Mouse (Mus musculus): ENCODE measurements around the gene Gm28635. TPM values are rescaled to one million over a fixed set of nuclear protein-coding genes. Genes with fewer than 3 reads are reported as not detected.

Gm28635 gene
- polyA plus RNA-seq, 1 experiment from 2014 or later: not detected

DNA sequence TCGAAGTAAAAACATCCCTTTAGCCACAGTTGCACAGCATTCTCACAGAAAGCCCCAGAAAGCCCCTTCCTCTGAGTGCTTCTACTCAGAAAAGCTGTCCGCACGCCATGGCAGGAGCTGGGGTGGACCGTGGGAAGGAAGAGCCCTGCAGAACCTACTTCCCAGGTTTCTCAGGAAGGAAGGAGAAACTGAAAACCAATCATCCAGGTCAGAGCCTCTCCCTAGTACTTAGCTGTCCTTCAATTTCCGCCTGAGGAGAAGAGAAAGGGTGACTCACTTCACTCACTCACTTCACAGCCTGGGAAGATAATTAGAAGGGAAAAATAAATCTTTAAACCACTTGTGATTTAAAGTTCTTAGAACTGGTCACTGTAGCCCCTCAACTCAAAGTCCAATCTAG, 26.5 kb upstream of the Gm28635 start:
- no peak overlapping the region for H3K4me2 ChIP-seq (replicated peaks; ENCODE audit: low read depth, low read length)
- H3K4me3 ChIP-seq (ENCODE audit: low read depth, low read length): no peak overlapping the region
- peak overlapping the region; percentile 63; the same call in 1 of the 2 replicates for H3K27ac ChIP-seq (ENCODE audit: low read length)
- peaks cover 35% of the 10 kb centered on the region for H3K36me3 ChIP-seq (ENCODE audit: control insufficient read depth, insufficient read depth, low read length)
- 84% methylated on average over 5 of the region's 5 CpGs for WGBS
- H3K4me1 ChIP-seq (ENCODE audit: control insufficient read depth, insufficient read depth, low read length): 0 out of 2 replicates have a peak, but pooled peaks cover 4% of the 10 kb centered on the region
- no peak overlapping the region for H3K9ac ChIP-seq (replicated peaks; ENCODE audit: low read depth, low read length)
- no peaks in the 10 kb centered on the region for H3K9me3 ChIP-seq (ENCODE audit: control insufficient read depth, low read depth, low read length)
- H3K27me3 ChIP-seq (ENCODE audit: control insufficient read depth, insufficient read depth, low read length): no peaks in the 10 kb centered on the region
- no peak for ATAC-seq (ENCODE audit: insufficient number of reproducible peaks, insufficient read depth, low FRiP score, low read depth)

DNA sequence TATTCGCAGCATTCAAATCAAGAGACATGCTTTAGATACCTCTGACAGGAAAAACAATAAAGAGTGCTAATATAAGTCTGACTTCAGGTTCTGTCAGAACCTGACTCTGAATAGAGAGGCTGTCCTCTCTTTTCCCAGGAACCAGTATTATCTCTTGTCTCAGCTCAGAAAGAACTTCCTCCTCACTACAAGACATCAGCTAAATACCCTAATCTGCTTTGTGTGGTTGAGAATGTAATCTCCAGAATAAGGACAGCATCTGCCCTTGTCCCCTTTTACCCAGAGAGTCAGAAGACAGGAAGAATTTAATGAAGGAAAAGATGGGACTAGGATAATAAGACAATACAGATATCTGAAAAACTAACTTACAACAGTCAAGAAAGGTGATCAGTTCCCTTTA, 25.7 kb upstream of the Gm28635 start:
- H3K36me3 ChIP-seq (ENCODE audit: control insufficient read depth, insufficient read depth, low read length): peaks cover 30% of the 10 kb centered on the region
- H3K9ac ChIP-seq (replicated peaks; ENCODE audit: low read depth, low read length): no peak overlapping the region
- no peak overlapping the region for H3K4me2 ChIP-seq (replicated peaks; ENCODE audit: low read depth, low read length)
- WGBS: 91% methylated on average over 1 of the region's 1 CpGs
- no peak overlapping the region for H3K27ac ChIP-seq (ENCODE audit: low read length)
- no peak for ATAC-seq (ENCODE audit: insufficient number of reproducible peaks, insufficient read depth, low FRiP score, low read depth)
- H3K4me1 ChIP-seq (ENCODE audit: control insufficient read depth, insufficient read depth, low read length): 0 out of 2 replicates have a peak, but pooled peaks cover 4% of the 10 kb centered on the region
- H3K4me3 ChIP-seq (ENCODE audit: low read depth, low read length): no peak overlapping the region
- H3K27me3 ChIP-seq (ENCODE audit: control insufficient read depth, insufficient read depth, low read length): no peaks in the 10 kb centered on the region
- H3K9me3 ChIP-seq (ENCODE audit: control insufficient read depth, low read depth, low read length): no peaks in the 10 kb centered on the region

DNA sequence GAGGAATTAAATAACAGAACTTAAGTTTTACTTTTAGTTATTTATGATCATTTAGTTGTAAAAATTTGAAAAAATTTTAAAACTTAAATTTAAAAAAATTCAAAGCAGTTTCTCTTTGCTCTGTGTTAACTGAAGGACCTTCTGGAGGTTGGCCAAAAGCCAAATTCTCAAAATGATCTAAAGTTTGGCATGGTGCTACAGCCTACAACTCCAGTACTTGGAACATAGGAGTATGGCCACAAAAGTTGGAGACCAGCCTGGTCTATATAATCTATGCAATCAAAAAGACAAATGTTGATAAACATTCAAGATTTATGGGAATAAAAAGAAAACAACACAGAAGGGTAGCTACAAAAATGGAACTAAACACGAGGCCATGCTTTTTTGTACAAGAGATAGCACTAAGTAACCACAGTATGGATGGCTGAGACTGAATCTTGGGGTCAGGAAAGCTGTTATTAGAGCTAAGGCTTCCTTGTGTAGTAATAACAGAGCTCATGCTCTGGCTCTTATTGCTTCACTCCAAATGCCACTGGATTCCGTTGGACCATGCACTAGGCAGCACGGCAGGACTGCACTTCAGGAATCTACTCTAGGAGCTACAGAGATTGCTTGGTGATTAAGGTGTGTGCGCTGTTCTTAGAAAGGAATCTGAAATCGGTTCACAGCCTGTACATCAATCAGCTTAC, 17.3 kb upstream of the Gm28635 start:
- Histone ChIP-seq H3K27ac (ENCODE audit: low read length) (no peak overlapping the region), H3K9ac (replicated peaks; ENCODE audit: low read depth, low read length) (no peak overlapping the region), H3K36me3 (ENCODE audit: control insufficient read depth, insufficient read depth, low read length) (peaks cover 56% of the 10 kb centered on the region), H3K4me2 (replicated peaks; ENCODE audit: low read depth, low read length) (no peak overlapping the region), H3K4me3 (ENCODE audit: low read depth, low read length) (no peak overlapping the region), H3K9me3 (ENCODE audit: control insufficient read depth, low read depth, low read length) (no peaks in the 10 kb centered on the region), H3K4me1 (ENCODE audit: control insufficient read depth, insufficient read depth, low read length) (no peaks in the 10 kb centered on the region), H3K27me3 (ENCODE audit: control insufficient read depth, insufficient read depth, low read length) (no peaks in the 10 kb centered on the region)
- 82% methylated on average over 5 of the region's 5 CpGs for WGBS
- ATAC-seq (ENCODE audit: insufficient number of reproducible peaks, insufficient read depth, low FRiP score, low read depth): peak; percentile 63; the same call in 1 of the 2 replicates

- H3K36me3 ChIP-seq (ENCODE audit: control insufficient read depth, insufficient read depth, low read length): peaks cover 83% of the 10 kb centered on the region
- H3K4me1 ChIP-seq (ENCODE audit: control insufficient read depth, insufficient read depth, low read length): no peaks in the 10 kb centered on the region
- ATAC-seq (ENCODE audit: insufficient number of reproducible peaks, insufficient read depth, low FRiP score, low read depth): no peak
- no peaks in the 10 kb centered on the region for H3K9me3 ChIP-seq (ENCODE audit: control insufficient read depth, low read depth, low read length)
- no peak overlapping the region for H3K27ac ChIP-seq (ENCODE audit: low read length)
- no peak overlapping the region for H3K9ac ChIP-seq (replicated peaks; ENCODE audit: low read depth, low read length)
- H3K27me3 ChIP-seq (ENCODE audit: control insufficient read depth, insufficient read depth, low read length): no peaks in the 10 kb centered on the region
- 93% methylated on average over 12 of the region's 12 CpGs for WGBS
- no peak overlapping the region for H3K4me2 ChIP-seq (replicated peaks; ENCODE audit: low read depth, low read length)
- no peak overlapping the region for H3K4me3 ChIP-seq (ENCODE audit: low read depth, low read length)
These were observed 12.2 kb upstream of the Gm28635 start for GRCm38 (mm10) chr2:84690050-84690449.

DNA sequence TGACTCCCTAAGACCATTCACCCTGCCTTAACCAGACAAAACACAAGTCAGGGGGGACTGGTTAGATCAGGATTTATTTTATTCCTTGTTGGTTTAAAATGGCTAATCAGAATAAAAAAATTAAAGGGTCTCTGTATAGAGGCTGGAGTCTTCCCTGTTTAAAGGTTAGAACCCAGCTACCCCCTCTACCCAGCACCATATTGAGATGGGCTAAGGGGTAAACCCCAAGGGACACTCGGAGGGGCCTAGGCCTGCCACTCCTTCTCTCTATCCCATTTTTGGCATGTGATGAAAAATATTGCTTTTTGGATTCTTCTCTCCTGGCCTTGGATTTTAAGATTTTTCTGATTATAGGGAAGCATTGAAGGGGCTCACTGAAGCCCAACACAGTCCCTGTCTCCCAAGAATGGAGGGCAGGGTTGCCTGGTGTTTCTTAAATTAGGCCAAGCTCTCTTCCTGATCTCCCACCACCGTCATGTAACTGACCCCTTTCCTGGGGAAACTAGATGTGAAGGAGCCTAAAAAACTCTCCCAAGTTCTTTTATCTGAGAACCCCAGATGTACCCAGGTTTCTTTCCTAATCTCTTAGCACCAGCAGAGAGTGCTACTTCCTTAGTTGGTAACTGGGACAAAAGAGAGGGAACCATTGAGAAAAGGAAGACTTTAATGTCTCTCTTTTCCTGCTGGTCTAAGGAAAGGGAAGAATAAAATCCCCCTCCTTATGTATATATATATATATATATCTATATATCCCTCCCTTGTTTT, 10.4 kb upstream of the Gm28635 start:
- Histone ChIP-seq H3K4me3 (ENCODE audit: low read depth, low read length) (no peak overlapping the region), H3K9me3 (ENCODE audit: control insufficient read depth, low read depth, low read length) (no peaks in the 10 kb centered on the region), H3K9ac (replicated peaks; ENCODE audit: low read depth, low read length) (no peak overlapping the region), H3K36me3 (ENCODE audit: control insufficient read depth, insufficient read depth, low read length) (peaks cover 71% of the 10 kb centered on the region), H3K27ac (ENCODE audit: low read length) (no peak overlapping the region), H3K4me1 (ENCODE audit: control insufficient read depth, insufficient read depth, low read length) (no peaks in the 10 kb centered on the region), H3K27me3 (ENCODE audit: control insufficient read depth, insufficient read depth, low read length) (no peaks in the 10 kb centered on the region), H3K4me2 (replicated peaks; ENCODE audit: low read depth, low read length) (no peak overlapping the region)
- 67% methylated on average over 2 of the region's 2 CpGs for WGBS
- no peak for ATAC-seq (ENCODE audit: insufficient number of reproducible peaks, insufficient read depth, low FRiP score, low read depth)

- Histone ChIP-seq H3K9ac (replicated peaks; ENCODE audit: low read depth, low read length) (no peak overlapping the region), H3K4me3 (ENCODE audit: low read depth, low read length) (no peak overlapping the region), H3K27me3 (ENCODE audit: control insufficient read depth, insufficient read depth, low read length) (no peaks in the 10 kb centered on the region), H3K36me3 (ENCODE audit: control insufficient read depth, insufficient read depth, low read length) (peaks cover 24% of the 10 kb centered on the region; the same call in 1 of the 2 replicates), H3K9me3 (ENCODE audit: control insufficient read depth, low read depth, low read length) (no peaks in the 10 kb centered on the region), H3K4me1 (ENCODE audit: control insufficient read depth, insufficient read depth, low read length) (0 out of 2 replicates have a peak, but pooled peaks cover 8% of the 10 kb centered on the region), H3K27ac (ENCODE audit: low read length) (no peak overlapping the region), H3K4me2 (replicated peaks; ENCODE audit: low read depth, low read length) (no peak overlapping the region)
- no peak for ATAC-seq (ENCODE audit: insufficient number of reproducible peaks, insufficient read depth, low FRiP score, low read depth)
- WGBS: 64% methylated on average over 6 of the region's 6 CpGs
These were observed 4.9 kb upstream of the Gm28635 start for GRCm38 (mm10) chr2:84682605-84683183.

DNA sequence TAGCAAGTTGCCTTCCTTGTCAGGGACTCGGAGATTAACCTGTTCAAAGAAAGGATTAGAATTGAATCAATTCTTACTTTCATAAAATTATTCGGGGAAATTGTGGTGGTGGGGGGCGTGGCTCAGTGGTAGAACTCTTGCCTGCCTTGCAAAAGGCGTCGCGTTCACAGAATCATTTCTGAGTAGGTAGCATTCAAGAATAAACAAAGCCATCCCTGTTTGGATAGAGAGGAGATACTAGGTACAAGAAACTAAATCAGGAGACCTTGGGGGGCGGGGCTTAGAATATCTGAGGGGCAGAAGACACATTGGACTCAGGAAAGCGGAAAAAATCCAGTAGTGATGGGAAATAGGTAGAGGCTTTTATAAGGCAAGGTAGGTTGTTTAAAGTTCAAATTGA, 1.2 kb upstream of the Gm28635 start, which contains the start of gene Tmx2:
Gene Tmx2 (minus strand): TSS at position 125 of the 400 bp plus-strand sequence.
- Histone ChIP-seq H3K4me1 (ENCODE audit: control insufficient read depth, insufficient read depth, low read length) (peaks cover 13% of the 10 kb centered on the region; the same call in 1 of the 2 replicates), H3K9me3 (ENCODE audit: control insufficient read depth, low read depth, low read length) (no peaks in the 10 kb centered on the region), H3K36me3 (ENCODE audit: control insufficient read depth, insufficient read depth, low read length) (peaks cover 4% of the 10 kb centered on the region; the same call in 1 of the 2 replicates), H3K4me3 (ENCODE audit: low read depth, low read length) (peak within 1 kb of the TSS; percentile 98), H3K9ac (replicated peaks; ENCODE audit: low read depth, low read length) (peak within 1 kb of the TSS; percentile 77), H3K4me2 (replicated peaks; ENCODE audit: low read depth, low read length) (peak within 1 kb of the TSS; percentile 80), H3K27me3 (ENCODE audit: control insufficient read depth, insufficient read depth, low read length) (no peaks in the 10 kb centered on the region), H3K27ac (ENCODE audit: low read length) (peak within 1 kb of the TSS; percentile 79)
- WGBS: 14% methylated on average over 8 of the region's 8 CpGs
- no peak for ATAC-seq (ENCODE audit: insufficient number of reproducible peaks, insufficient read depth, low FRiP score, low read depth)

GRCm38 (mm10) chr2:84677270-84677967, 422 bp downstream of the Gm28635 start:
- Histone ChIP-seq H3K27ac (ENCODE audit: low read length) (no peak overlapping the region), H3K4me1 (ENCODE audit: control insufficient read depth, insufficient read depth, low read length) (peaks cover 13% of the 10 kb centered on the region; the same call in 1 of the 2 replicates), H3K36me3 (ENCODE audit: control insufficient read depth, insufficient read depth, low read length) (peaks cover 12% of the 10 kb centered on the region; the same call in 1 of the 2 replicates), H3K27me3 (ENCODE audit: control insufficient read depth, insufficient read depth, low read length) (no peaks in the 10 kb centered on the region), H3K4me2 (replicated peaks; ENCODE audit: low read depth, low read length) (peak overlapping the region; percentile 50), H3K4me3 (ENCODE audit: low read depth, low read length) (peak overlapping the region; percentile 98), H3K9me3 (ENCODE audit: control insufficient read depth, low read depth, low read length) (no peaks in the 10 kb centered on the region), H3K9ac (replicated peaks; ENCODE audit: low read depth, low read length) (peak overlapping the region; percentile 39; the same call in 1 of the 2 replicates)
- WGBS: 9% methylated on average over 22 of the region's 22 CpGs
- ATAC-seq (ENCODE audit: insufficient number of reproducible peaks, insufficient read depth, low FRiP score, low read depth): peak; percentile 37; the same call in 1 of the 2 replicates

Measured in stomach, embryonic 14.5 days (tissue).